8 mouse cellular contexts compared by ENCODE assay signal in genomic region chr4:134632131-134632711, GRCm38 (mm10).
DNase-seq lines count a peak whose midpoint lies in the region; TF ChIP-seq lines count a peak whose summit lies in the region.

No protein-coding gene starts in this region.

- 24% methylated on average over 13 of the region's 13 CpGs for WGBS in lung, adult 2 months
- WGBS in olfactory bulb, adult 2 months, result 54% methylated on average over 13 of the region's 13 CpGs

- H3K4me3 ChIP-seq in lung, adult 2 months (replicated peaks; ENCODE audit: extremely low read depth, low read depth, low read length), result no peak overlapping the region
- no peak overlapping the region for H3K4me3 ChIP-seq in olfactory bulb, adult 2 months (ENCODE audit: insufficient read depth, low read depth, low read length)

- no peak for TF ChIP-seq POLR2A in lung, adult 2 months (IDR thresholded peaks at IDR 0.05; ENCODE audit: borderline replicate concordance, extremely low read depth, low read depth, low read length)
- TF ChIP-seq POLR2A in olfactory bulb, adult 2 months (IDR thresholded peaks at IDR 0.05; ENCODE audit: insufficient read depth, low read depth, low read length), result no peak

- 0 out of 2 replicates have a peak overlapping the region, but pooled peaks have one; percentile 34 for H3K27ac ChIP-seq in olfactory bulb, adult 2 months (ENCODE audit: insufficient read depth, low read depth, low read length)

- DNase-seq in layer of hippocampus, adult 11-12 months (ENCODE audit: low spot score), result peak; percentile 66
- DNase-seq in layer of hippocampus, adult 9-10 months (ENCODE audit: low spot score), result no peak
- DNase-seq in embryo, embryonic 10.5 days (ENCODE audit: low spot score), result peak; percentile 61
- peak; percentile 89 to 95 for DNase-seq in heart, adult 18-20 months
- DNase-seq in kidney, adult 11 months, result peak; percentile 80
- DNase-seq in lung, adult 2 months, result peak; percentile 50
- DNase-seq in spleen, postnatal 10 days (ENCODE audit: low spot score in 2 of 2), result no peak

- 0 out of 2 replicates have a peak, but pooled peaks cover 6% of the 10 kb centered on the region for H3K4me1 ChIP-seq in lung, adult 2 months (ENCODE audit: control insufficient read depth, insufficient read depth, low read length)
- peaks cover 32% of the 10 kb centered on the region for H3K4me1 ChIP-seq in olfactory bulb, adult 2 months (ENCODE audit: control insufficient read depth, insufficient read depth, low read length)

- TF ChIP-seq CTCF in lung, adult 2 months (IDR thresholded peaks at IDR 0.05; ENCODE audit: insufficient read depth, low read length), result no peak
- TF ChIP-seq CTCF in olfactory bulb, adult 2 months (IDR thresholded peaks at IDR 0.05; ENCODE audit: insufficient read depth, low read depth, low read length), result no peak

Comparison
In these comparisons a context has a peak if more than half of its experiments do, and no peak if none do; other contexts are left out.
1. DNase-seq: peak in layer of hippocampus, adult 11-12 months (single experiment), embryo, embryonic 10.5 days (single experiment), heart, adult 18-20 months (2 of 2), kidney, adult 11 months (single experiment) and lung, adult 2 months (single experiment); none in layer of hippocampus, adult 9-10 months (single experiment) and spleen, postnatal 10 days (0 of 2).